Mouse (Mus musculus) cerebellum, postnatal 25 days (tissue): Measurements from ENCODE around the gene Nsrp1.

Experiments
- DNase-seq, 2 experiments: peaks; one replicate each; pipeline ENCODE4 v3.0.0; 2021; ENCODE audit warnings: mixed read lengths in 2 of 2

Gene Nsrp1

GRCm38 (mm10) chr11:77041891-77042290 lies 36.3 kb downstream of the Nsrp1 start:
- no peak for DNase-seq

GRCm38 (mm10) chr11:77031151-77031934 lies 46.9 kb downstream of the Nsrp1 start:
- DNase-seq, result no peak

- DNase-seq, result no peak
Observed at GRCm38 (mm10) chr11:77028157-77028556, 50.1 kb downstream of the Nsrp1 start.

- DNase-seq, result no peak
Observed at GRCm38 (mm10) chr11:77026559-77026958, 51.7 kb downstream of the Nsrp1 start.

- DNase-seq, result no peak
Observed at GRCm38 (mm10) chr11:77021749-77022396, 56.4 kb downstream of the Nsrp1 start.

GRCm38 (mm10) chr11:77019539-77019938 lies 58.7 kb downstream of the Nsrp1 start:
- no peak for DNase-seq

- no peak for DNase-seq
Observed at GRCm38 (mm10) chr11:77018046-77018445, 60.2 kb downstream of the Nsrp1 start.

GRCm38 (mm10) chr11:77010762-77011475 lies 67.3 kb downstream of the Nsrp1 start:
- DNase-seq, result no peak

- DNase-seq, result no peak
Observed at GRCm38 (mm10) chr11:77009069-77010025, 68.9 kb downstream of the Nsrp1 start.

GRCm38 (mm10) chr11:77006616-77007015 lies 71.6 kb downstream of the Nsrp1 start:
- DNase-seq, result peak; percentile 40 to 55

GRCm38 (mm10) chr11:77005881-77006280 lies 72.4 kb downstream of the Nsrp1 start:
- no peak for DNase-seq

- DNase-seq, result no peak
Observed at GRCm38 (mm10) chr11:77002361-77002760, 75.9 kb downstream of the Nsrp1 start.

GRCm38 (mm10) chr11:77000741-77001140 lies 77.5 kb downstream of the Nsrp1 start:
- no peak for DNase-seq

- no peak for DNase-seq
Observed at GRCm38 (mm10) chr11:76998705-76999226, 79.5 kb downstream of the Nsrp1 start.

GRCm38 (mm10) chr11:76997916-76998704 lies 80.1 kb downstream of the Nsrp1 start, which contains the start of gene Slc6a4:
Gene Slc6a4 (plus strand): TSS chr11:76998603.
- peak; percentile 9 to 23 for DNase-seq

GRCm38 (mm10) chr11:76997305-76997704 lies 80.9 kb downstream of the Nsrp1 start:
- DNase-seq, result peak; percentile 84 to 91

- DNase-seq, result no peak
Observed at GRCm38 (mm10) chr11:76995966-76996672, 82.1 kb downstream of the Nsrp1 start.
